Mouse (Mus musculus) lung, embryonic 14.5 days (tissue): Measurements from ENCODE around the gene C5ar1. TPM values are rescaled to one million over a fixed set of nuclear protein-coding genes. Genes with fewer than 3 reads are reported as not detected.

Experiments used
- ATAC-seq: fragments of 200-750 bp; cut with Nextera tagmentation; 2 replicates; pipeline ENCODE4 v1.8.0; 2017; ENCODE audit warnings: mild to moderate bottlenecking, moderate TSS enrichment, moderate library complexity; ENCODE audit not compliant: insufficient read depth
- DNase-seq: peaks from one replicate; pipeline ENCODE4 v3.0.0-alpha.2; 2015
- H3K27ac ChIP-seq: fragments of 300-500 bp; sonication (generic); 2 replicates; pipeline ENCODE4 v1.5.1; 2014; ENCODE audit warnings: low read depth, mild to moderate bottlenecking, moderate library complexity
- H3K27me3 ChIP-seq: fragments of 300-500 bp; sonication (generic); 2 replicates; pipeline ENCODE4 v1.6.1; 2014; ENCODE audit warnings: low read length, control low read depth; ENCODE audit not compliant: insufficient read depth
- H3K36me3 ChIP-seq: fragments of 300-500 bp; sonication (generic); 2 replicates; pipeline ENCODE4 v1.6.1; 2014; ENCODE audit warnings: control low read depth; ENCODE audit not compliant: insufficient read depth
- H3K4me1 ChIP-seq: fragments of 300-500 bp; sonication (generic); 2 replicates; pipeline ENCODE4 v1.6.1; 2014; ENCODE audit warnings: antibody characterized with exemption, control low read depth; ENCODE audit not compliant: insufficient read depth
- H3K4me2 ChIP-seq: fragments of 300-500 bp; sonication (generic); 2 replicates; pipeline ENCODE4 v1.6.1; 2014; ENCODE audit warnings: mild to moderate bottlenecking
- H3K4me3 ChIP-seq: fragments of 300-500 bp; sonication (generic); 2 replicates; pipeline ENCODE4 v1.5.1; 2014; ENCODE audit warnings: low read depth, low read length
- H3K9ac ChIP-seq: fragments of 300-500 bp; sonication (generic); 2 replicates; pipeline ENCODE4 v1.6.1; 2014
- H3K9me3 ChIP-seq: fragments of 300-500 bp; sonication (generic); 2 replicates; pipeline ENCODE4 v1.6.1; 2016; ENCODE audit warnings: low read depth, low read length, control low read depth
- CTCF ChIP-seq: IDR thresholded peaks from 2 replicates; pipeline ENCODE4 v1.5.1; 2016; ENCODE audit warnings: antibody characterized with exemption, low read depth
- WGBS: fragments of 180-500 bp; shearing (Covaris S2); extraction: QIAGEN DNeasy Blood & Tissue Kit; methylation state at CpG from one replicate; pipeline ENCODE4 v1.1.7; 2014; 5-methylcytosine and 5-hydroxymethylcytosine counted together
- polyA plus RNA-seq: library from polyadenylated mRNA; unstranded; fragments of >200 nt; fragmentation: Nextera tagmentation; extraction: Ambion mirVana; gene quantifications from 2 replicates; pipeline ENCODE4 v1.2.1, GENCODE M21; 2014

C5ar1 gene
- polyA plus RNA-seq, 1 experiment from 2014 or later = 2.0 TPM

DNA sequence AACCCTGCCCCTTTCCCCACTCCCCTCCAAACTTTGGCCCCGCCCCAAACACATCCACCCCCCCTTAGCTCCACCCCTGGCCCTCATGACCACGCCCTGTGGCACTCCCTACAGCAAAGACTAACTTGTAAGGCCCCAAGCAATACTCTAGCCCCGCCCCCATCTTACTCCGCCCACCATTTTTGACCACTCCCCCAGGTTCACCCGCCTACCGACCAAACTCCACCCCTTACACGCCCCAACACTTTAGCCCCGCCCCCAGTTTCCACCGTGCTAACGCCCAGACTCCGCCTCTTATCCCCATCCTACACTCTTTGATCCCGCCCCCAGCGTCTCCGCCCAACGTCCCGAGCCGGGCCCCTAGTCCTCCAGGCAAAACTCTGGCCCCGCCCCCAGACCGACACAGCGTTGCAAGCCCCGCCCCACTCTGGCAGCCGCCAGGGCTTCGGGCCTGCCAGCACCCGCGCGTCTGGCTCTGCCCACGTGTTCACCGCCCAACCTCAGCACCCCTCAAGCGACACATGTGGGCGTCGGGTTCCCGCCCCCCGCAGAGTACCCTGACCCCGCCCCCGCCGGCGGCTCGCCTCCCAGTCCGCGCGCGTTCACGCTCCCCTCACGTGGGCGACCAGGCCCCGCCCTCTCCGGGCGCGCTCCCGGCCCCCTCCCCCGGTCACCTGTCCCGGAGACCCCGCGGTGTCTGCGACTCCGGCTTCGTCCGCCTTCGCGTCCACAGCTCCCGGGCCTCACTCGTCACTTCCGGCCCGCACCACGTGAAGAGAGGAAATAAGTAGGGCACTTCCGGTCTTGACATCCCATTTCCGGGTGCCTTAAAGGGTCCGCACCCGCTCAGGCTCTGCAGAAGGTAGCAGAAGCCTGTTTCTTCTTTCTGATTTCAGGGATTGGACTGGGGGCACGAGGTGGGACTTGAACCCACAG, 27.0 kb upstream of the C5ar1 start, which contains the start of gene Ccdc9:
Ccdc9 (minus strand) TSS at position 770 of the 936 bp plus-strand sequence.
- Histone ChIP-seq H3K9me3 (no peaks in the 10 kb centered on the region), H3K4me1 (no peaks in the 10 kb centered on the region), H3K9ac (peak within 1 kb of the TSS; percentile 64), H3K4me3 (peak within 1 kb of the TSS; percentile 57), H3K36me3 (peaks cover 32% of the 10 kb centered on the region), H3K4me2 (peak within 1 kb of the TSS; percentile 71), H3K27me3 (no peaks in the 10 kb centered on the region), H3K27ac (peak within 1 kb of the TSS; percentile 93)
- no peak for TF ChIP-seq CTCF
- under 1% methylated on average over 70 of the region's 70 CpGs for WGBS
- DNase-seq (peak; percentile 100), ATAC-seq (peak; percentile 91)

DNA sequence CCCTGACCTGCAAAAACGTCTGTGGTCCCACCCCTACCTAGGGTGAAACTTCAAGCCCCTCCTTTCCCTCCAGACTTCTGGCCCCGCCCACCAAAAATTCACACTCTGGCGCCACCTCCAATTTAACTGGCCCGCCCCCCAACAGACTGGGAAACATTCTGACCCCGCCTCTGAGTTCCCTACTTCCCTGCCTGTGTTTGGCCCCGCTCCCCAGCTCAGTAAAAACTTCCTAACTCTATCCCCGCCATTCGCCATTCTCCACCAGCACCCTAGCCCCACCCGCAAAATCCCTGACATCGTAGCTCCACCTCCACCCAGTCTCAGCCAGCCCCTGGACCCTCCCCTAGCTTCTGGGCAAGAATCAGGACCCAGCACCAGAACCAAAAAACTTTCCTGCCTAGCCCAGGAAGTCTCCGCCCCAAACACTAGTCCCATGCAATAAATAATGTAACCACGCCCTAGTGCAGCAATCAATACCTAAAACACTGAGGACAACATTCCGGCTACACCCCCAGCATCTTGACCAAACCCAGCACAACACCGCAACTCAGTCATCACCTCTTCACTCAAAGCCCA, 26.2 kb upstream of the C5ar1 start:
- Histone ChIP-seq H3K4me3 (peak overlapping the region; percentile 57), H3K4me1 (no peaks in the 10 kb centered on the region), H3K9ac (no peak overlapping the region), H3K9me3 (no peaks in the 10 kb centered on the region), H3K27me3 (no peaks in the 10 kb centered on the region), H3K4me2 (peak overlapping the region; percentile 71), H3K27ac (peak overlapping the region; percentile 69), H3K36me3 (peaks cover 40% of the 10 kb centered on the region)
- DNase-seq (peak; percentile 84), ATAC-seq (peak; percentile 75)
- WGBS = 0% methylated on average over 14 of the region's 14 CpGs
- TF ChIP-seq CTCF = no peak

DNA sequence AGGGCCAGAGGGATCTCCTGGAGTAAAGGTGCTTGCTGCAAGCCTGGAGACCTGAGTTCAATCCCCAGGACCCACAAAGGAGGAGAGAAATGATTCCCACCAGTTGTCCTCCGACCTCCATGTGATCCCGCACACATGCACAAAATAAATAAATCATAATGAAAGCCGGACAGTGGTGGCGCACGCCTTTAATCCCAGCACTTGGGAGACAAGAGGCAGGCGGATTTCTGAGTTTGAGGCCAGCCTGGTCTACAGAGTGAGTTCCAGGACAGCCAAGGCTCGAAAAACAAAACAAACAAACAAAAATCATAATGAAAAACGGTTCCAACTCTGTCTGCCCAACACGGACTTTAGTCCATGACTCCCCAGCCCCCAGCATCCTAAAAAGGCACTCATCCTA, 25.6 kb upstream of the C5ar1 start:
- H3K4me3 ChIP-seq = peak overlapping the region; percentile 57
- 37% methylated on average over 9 of the region's 9 CpGs for whole genome bisulfite sequencing
- no peaks in the 10 kb centered on the region for H3K27me3 ChIP-seq
- no peak overlapping the region for H3K9ac ChIP-seq
- H3K9me3 ChIP-seq = no peaks in the 10 kb centered on the region
- no peak for DNase-seq
- TF ChIP-seq CTCF = no peak
- H3K27ac ChIP-seq = peak overlapping the region; percentile 69
- H3K36me3 ChIP-seq = peaks cover 46% of the 10 kb centered on the region
- ATAC-seq = no peak
- peak overlapping the region; percentile 71 for H3K4me2 ChIP-seq
- H3K4me1 ChIP-seq = no peaks in the 10 kb centered on the region

DNA sequence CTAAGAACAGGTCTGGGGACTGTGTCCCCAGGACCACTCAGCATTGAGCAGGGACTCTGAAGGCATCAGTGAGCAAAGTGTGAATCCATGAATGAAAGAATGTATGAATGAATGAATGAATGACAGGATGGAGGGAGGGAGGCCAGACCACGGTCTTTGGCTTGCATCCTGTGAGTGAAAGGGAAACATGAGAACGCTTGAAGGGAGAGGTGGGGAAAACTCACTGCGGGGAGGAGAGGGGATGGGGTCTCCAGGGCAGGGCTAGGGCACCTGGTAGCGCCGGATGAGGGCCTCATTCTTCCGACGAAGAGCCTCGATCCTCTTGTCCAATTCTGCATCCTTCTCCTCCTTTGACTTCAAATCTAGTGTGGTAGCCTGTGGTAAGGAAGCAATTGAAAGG, 24.7 kb upstream of the C5ar1 start:
- H3K36me3 ChIP-seq = peaks cover 50% of the 10 kb centered on the region
- no peak overlapping the region for H3K9ac ChIP-seq
- TF ChIP-seq CTCF = no peak
- DNase-seq = no peak
- WGBS = 92% methylated on average over 8 of the region's 8 CpGs
- H3K9me3 ChIP-seq = no peaks in the 10 kb centered on the region
- no peaks in the 10 kb centered on the region for H3K4me1 ChIP-seq
- no peak overlapping the region for H3K4me2 ChIP-seq
- ATAC-seq = no peak
- no peak overlapping the region for H3K27ac ChIP-seq
- H3K27me3 ChIP-seq = no peaks in the 10 kb centered on the region
- no peak overlapping the region for H3K4me3 ChIP-seq

DNA sequence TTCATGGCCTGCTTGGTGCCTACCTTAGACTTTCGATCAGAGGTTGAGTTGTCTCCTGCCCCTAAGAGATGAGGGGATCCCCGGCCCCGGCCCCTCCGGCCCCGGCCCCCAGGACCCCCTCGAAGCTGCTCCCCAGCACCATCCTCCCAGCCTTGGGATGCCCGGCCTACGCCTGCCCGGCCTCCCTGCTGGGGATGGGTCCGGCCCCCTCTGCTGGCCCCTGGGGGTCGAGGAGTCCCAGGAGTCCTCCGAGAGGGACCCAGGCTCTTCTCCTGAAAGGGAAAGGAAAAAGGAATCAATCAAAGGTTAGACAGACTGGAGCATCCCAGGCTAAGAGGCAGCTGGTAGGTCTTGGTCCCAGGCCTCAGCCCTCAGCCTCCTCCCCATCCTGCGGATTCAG, 23.0 kb upstream of the C5ar1 start:
- peaks cover 67% of the 10 kb centered on the region for H3K36me3 ChIP-seq
- DNase-seq = no peak
- 85% methylated on average over 13 of the region's 13 CpGs for WGBS
- no peak overlapping the region for H3K27ac ChIP-seq
- H3K27me3 ChIP-seq = no peaks in the 10 kb centered on the region
- ATAC-seq = no peak
- H3K9ac ChIP-seq = no peak overlapping the region
- H3K4me2 ChIP-seq = no peak overlapping the region
- H3K4me3 ChIP-seq = no peak overlapping the region
- no peaks in the 10 kb centered on the region for H3K9me3 ChIP-seq
- no peaks in the 10 kb centered on the region for H3K4me1 ChIP-seq
- no peak for TF ChIP-seq CTCF

DNA sequence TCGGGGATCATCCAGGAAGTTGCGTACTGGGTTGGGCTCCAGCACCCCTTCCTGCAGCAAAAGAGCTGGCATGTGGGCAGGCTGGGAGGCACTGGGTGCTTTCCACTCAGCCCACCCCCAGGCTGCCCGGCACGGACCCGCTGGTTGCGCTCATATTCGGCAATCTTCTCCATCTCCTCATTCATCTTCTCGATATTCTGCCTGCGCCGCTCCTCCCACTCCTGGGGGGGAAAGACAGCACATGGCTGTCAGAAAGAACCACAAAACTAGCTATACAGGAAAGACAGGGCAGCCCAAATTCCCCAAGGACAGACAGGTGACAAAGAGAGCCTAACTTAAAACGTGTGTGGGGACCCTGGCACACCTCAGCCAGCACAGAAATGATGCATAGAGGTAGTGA, 21.4 kb upstream of the C5ar1 start:
- H3K27ac ChIP-seq = no peak overlapping the region
- no peak overlapping the region for H3K4me2 ChIP-seq
- 77% methylated on average over 11 of the region's 11 CpGs for WGBS
- no peak overlapping the region for H3K4me3 ChIP-seq
- DNase-seq = no peak
- H3K9ac ChIP-seq = no peak overlapping the region
- H3K27me3 ChIP-seq = no peaks in the 10 kb centered on the region
- ATAC-seq = no peak
- H3K36me3 ChIP-seq = peaks cover 83% of the 10 kb centered on the region
- no peaks in the 10 kb centered on the region for H3K4me1 ChIP-seq
- no peak for TF ChIP-seq CTCF
- no peaks in the 10 kb centered on the region for H3K9me3 ChIP-seq
